Mouse (Mus musculus): ENCODE results near the gene Gstm2. TPM values are rescaled to one million over a fixed set of nuclear protein-coding genes. Genes with fewer than 3 reads are reported as not detected.

Gene Gstm2
- total RNA-seq, 1 experiment from 2014 or later: 111 TPM

- no peak for DNase-seq
These were observed 45.0 kb downstream of the Gstm2 start for GRCm38 (mm10) chr3:107941261-107941660.

GRCm38 (mm10) chr3:107940524-107940923 lies 45.7 kb downstream of the Gstm2 start:
- no peak for DNase-seq

DNA sequence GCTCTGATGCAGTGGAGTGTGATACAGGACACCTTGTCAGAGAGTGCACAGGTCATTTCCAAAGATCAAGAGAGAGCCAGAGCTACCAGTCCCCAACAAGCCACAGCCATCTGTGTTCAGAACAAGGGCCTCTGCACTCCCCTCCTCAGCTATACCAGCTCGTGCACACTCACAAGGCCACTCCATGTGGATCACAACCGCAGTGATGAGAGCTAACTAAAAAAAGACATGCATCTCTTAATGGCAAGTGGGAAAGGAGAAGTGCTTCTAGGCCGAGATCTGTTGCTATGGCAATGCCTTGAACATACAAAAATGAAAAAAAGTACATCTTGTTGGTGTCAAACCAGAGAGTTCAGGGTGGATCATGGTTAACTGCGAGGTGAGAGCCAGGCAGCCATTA lies 46.4 kb downstream of the Gstm2 start:
- no peak for DNase-seq

GRCm38 (mm10) chr3:107939403-107939802 lies 46.9 kb downstream of the Gstm2 start:
- DNase-seq: peak; percentile 87

GRCm38 (mm10) chr3:107935888-107936287 lies 50.4 kb downstream of the Gstm2 start:
- no peak for DNase-seq

GRCm38 (mm10) chr3:107935268-107935667 lies 51.0 kb downstream of the Gstm2 start:
- no peak for DNase-seq

DNA sequence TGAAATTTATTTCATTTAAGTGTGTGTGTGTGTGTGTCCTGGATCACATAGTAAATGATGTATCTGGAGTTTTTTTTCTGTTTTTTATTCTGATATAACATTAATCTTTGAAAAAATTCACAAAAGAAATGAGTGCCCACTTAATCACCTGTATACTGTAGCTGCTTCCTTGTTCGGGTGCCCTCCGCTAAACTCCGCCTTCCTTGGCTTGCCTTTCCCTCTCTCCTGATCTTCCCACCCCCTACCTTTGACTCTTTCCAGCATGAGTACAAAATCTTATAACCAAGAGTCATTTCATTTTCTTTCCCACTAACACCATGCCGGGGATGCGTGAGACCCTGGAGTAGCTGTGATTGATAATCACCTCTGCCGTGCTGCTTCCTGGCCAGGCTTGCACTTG lies 54.1 kb downstream of the Gstm2 start:
- peak; percentile 30 for DNase-seq

Other genes starting within 250 kb of the Gstm2 start
- 17.4 and 18.5 TPM in 2 replicates for gene Csf1, start 226.0 kb downstream of the Gstm2 start, total RNA-seq (2021)
- gene Eps8l3, start 109.2 kb downstream of the Gstm2 start, total RNA-seq (2021): not detected in 2 replicates
- 28.2 and 30.2 TPM in 2 replicates for gene Gstm5, start 90.6 kb downstream of the Gstm2 start, total RNA-seq (2021)
- gene Gstm7, start 54.6 kb downstream of the Gstm2 start, total RNA-seq (2021): 52.8 and 70.5 TPM in 2 replicates
- gene Gstm6, start 42.7 kb downstream of the Gstm2 start, total RNA-seq (2021): 3.3 and 5.9 TPM in 2 replicates
- gene Gstm3, start 17.2 kb downstream of the Gstm2 start, total RNA-seq (2021): 2.1 TPM in 1 of 2 replicates, not detected in the other
- gene Gstm1, start 31.5 kb upstream of the Gstm2 start, total RNA-seq (2021): 145 and 158 TPM in 2 replicates
- gene Gstm4, start 58.4 kb upstream of the Gstm2 start, total RNA-seq (2021): 11.2 and 12.3 TPM in 2 replicates
- 117 and 124 TPM in 2 replicates for gene Ampd2, start 100.2 kb upstream of the Gstm2 start, total RNA-seq (2021)
- gene Gnat2, start 106.3 kb upstream of the Gstm2 start, total RNA-seq (2021): 9.8 and 12.6 TPM in 2 replicates
- 134 and 140 TPM in 2 replicates for gene Gnai3, start 159.7 kb upstream of the Gstm2 start, total RNA-seq (2021)
- gene Gpr61, start 168.4 kb upstream of the Gstm2 start, total RNA-seq (2021): 0.23 TPM in 1 of 2 replicates, not detected in the other
- 19.3 and 19.5 TPM in 2 replicates for gene Amigo1, start 199.9 kb upstream of the Gstm2 start, total RNA-seq (2021)
- 5.7 and 9.6 TPM in 2 replicates for gene Cyb561d1, start 214.8 kb upstream of the Gstm2 start, total RNA-seq (2021)
- 8.1 and 10.2 TPM in 2 replicates for gene Atxn7l2, start 224.5 kb upstream of the Gstm2 start, total RNA-seq (2021)
- gene Sypl2, start 240.2 kb upstream of the Gstm2 start, total RNA-seq (2021): 0.15 and 0.22 TPM in 2 replicates

Data from adrenal gland, postnatal 14 days (tissue).